Mouse (Mus musculus) adrenal gland (tissue): Measurements from ENCODE around the gene Rnf123.
"Not testable (repeated sequence)": the region's sequence is repeated elsewhere in the genome, so short reads cannot be mapped to it uniquely, and the experiment has no call there.

Experiments
- intact Hi-C: fragments of 180-260 bp; cut with DNase I; formaldehyde crosslinking; loops from one replicate; pipeline ENCODE4 v1.15.1; 2025
- microRNA-seq, 2 experiments: library from miRNA; unstranded; fragments of <30 nt; microRNA quantifications; one replicate each; pipeline ENCODE4; 2019

Rnf123 gene

DNA sequence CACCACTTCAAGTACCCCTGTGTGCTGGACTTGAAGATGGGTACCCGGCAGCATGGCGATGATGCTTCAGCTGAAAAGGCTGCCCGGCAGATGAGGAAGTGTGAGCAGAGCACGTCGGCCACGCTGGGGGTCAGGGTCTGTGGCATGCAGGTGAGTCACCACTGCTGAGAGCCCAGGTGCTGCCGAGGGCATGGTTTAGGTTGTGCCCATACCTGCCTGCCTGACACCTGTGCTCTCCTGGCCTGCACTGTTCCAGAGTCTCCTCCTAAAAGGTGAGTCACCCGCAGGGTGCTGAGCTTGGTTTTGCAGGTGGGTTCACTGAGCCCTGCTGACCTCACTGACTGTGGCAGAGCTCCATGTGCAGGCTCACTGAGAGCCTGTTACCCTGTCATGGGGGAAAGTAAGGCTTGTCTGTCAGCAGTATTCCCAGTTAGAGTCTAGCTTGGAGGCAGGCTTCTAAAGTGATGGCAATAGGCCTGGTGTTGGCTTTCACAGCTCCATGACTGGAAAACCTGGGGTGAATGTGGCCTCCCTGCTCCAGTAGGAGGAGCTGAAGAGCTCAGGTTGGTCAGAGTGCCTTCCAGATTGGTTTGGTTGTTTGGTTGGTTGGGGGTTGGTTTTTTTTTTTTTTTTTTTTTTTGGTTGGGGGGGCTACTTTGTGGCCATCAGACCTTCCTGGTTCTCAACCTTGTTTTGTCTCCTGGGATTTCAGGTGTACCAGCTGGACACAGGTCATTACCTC is 38.2 kb downstream of the Rnf123 start:
- intact Hi-C loops = loop anchor here (5.0 kb wide), 1 partner anchor 43 kb away; the partner anchor contains the start of gene Ip6k1

DNA sequence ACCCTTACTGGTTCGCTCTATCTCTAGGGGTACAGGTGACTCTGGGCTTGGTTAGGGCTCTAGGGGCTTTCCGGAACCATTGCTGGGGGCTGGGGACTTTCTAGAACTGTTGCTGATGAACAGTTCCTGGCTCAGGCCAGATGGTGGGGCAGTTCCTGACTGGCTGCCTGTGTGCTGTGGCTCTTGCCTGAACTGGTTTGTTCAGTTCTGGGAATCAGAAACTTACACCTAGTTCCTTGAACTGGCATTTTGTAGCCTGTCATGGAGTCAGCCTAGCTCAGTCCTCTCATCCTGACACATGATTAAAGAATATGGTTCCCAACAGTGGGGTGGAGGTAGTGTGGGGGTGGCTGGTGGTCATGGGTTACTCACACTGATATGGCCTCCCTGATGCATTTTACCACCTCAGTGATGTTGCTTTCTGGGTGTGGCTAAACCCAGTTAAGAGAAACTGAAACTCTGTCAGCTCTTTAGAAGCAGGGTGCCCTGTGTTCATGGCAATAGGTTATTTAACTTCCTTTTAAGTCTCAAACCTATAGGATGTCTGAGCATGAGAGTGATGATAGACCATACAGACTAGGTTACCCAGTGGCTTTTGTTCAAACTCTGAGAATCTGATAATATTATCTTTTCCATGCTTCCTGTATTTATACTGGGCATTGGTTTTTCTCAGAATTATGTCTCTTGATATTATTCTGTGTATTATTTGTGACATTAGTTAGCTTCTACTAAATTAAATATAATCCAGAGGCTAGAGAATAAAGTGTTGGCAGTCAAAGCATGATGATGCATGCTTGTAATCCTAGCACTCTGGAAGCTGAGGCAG is 47.6 kb downstream of the Rnf123 start:
- intact Hi-C loops = no loop called here

DNA sequence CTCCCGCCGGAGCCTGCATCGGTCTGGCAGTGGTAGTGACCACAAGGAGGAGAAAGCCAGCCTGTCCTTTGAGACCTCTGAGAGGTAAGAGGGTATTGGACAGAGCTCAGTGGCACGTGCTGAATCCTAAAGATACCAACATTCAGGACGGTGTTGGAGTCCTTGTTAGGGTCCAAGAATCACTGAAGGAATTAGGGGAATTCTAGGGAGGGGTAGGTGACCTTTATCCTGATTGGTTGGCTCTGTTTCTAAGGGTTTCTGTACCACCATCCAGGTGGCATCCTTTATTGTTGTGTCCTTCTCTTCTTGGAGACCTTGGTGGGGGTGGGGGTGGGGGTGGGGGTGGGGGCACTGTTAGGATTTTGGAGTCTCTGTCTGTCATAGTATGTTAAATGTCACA is 51.0 kb downstream of the Rnf123 start:
- intact Hi-C loops = no loop called here

DNA sequence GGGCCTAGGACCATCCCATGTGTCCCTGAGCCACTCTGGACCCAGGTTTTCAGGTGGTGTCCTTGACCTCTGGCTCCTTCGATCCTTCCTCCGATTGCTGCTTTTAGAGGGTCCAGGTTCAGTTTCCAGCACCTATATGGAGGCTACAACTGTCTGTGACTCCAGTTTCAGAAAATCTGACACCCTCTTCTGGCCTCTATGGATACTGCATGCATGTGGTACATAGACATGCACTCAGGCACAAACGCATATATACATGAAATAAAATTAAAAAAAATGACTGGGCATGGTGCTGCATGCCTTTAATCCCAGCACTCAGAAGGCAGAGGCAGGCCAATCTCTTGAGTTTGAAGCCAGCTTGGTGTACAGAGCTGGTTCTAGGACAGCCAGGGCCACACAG is 55.3 kb downstream of the Rnf123 start:
- intact Hi-C loops = no loop called here

DNA sequence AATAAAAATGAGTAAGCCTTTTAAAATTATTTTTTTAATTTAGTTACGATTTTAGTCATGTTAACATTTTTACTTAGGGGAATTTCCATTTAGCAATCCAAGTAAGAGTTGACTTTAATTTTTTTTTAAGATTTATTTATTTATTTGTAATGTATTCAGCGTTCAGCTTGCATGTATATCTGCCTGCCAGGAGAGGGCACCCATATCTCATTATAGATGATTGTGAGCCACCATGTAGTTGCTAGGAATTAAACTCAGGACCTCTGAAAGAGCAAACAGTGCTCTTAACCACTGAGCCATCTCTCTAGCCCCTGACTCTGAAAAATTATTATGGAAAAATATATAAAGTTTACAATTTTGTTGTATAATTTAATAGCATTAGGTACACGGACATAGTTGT is 56.6 kb downstream of the Rnf123 start:
- intact Hi-C loops = no loop called here

DNA sequence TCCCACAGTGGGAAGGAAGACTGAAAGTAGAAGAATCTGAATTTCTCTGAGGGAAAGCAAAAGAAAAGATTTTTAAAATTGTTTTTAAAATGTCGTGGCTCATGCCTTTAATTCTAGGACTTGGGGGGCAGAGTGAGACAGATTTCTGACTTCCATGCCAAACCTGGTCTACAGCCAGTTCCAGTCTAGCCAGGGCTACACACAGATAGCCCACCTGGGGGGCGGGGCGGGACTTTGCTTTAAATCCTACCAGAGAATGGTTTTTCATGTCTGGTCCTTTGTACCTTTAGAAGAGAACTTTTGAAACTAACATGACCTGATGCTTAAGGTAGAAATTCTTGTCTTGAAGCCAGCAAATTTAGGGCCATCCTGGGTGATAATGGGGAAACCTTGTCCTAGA is 59.9 kb downstream of the Rnf123 start:
- intact Hi-C loops = no loop called here

DNA sequence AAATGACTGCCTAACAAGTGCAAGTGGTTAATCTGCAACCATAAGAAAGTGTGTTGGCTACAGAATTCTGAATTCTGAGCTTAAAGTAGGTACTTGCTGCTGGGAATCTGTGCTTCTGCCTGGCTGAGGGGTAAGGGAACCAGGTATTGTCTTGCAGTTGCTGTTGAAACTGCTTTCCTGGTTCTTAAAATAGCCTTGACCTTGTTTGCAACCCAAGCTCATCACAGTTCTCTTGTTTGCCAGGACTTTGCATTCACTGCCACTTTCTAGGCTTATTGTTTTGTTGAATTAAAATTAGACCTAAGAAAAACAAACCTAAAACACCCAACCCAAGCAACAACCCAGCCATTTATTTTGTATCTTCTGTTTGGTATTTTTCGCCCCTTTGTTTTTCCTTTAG is 62.4 kb downstream of the Rnf123 start:
- intact Hi-C loops = no loop called here

DNA sequence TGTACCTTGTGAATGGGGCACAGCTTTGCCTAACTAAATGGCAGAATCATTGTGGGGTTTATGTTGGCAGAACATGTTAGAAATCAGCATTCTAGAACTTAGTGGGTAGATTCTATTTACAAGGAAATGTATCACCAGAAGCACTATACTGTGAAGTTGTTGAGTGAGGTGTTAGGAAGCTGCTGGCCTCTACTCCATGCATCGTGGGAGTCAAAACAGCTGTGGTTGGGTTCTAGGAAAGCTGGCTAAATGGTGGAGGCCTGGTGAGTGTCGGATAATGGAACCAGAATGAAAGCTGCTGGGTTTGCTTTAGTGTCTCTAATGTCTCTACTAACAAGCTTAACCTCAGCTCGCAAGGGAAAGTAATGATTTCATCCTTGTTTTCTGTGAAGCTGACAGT is 66.0 kb downstream of the Rnf123 start:
- intact Hi-C loops = no loop called here

DNA sequence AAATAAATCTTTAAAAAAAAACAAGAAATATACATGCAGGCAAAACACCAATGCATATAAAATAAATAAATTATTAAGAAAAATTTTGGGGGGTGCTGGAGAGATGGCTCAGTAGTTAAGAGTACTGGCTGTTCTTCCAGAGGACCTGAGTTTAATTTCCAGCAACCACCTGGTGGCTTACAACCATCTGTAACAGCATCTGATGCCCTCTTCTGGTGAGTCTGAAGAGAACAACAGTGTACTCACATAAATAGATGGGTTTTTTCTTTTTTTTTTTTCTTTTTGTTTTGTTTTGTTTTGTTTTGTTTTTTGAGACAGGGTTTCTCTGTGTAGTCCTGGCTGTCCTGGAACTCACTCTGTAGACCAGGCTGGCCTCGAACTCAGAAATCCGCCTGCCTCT is 69.6 kb downstream of the Rnf123 start:
- intact Hi-C loops = not testable (repeated sequence)

DNA sequence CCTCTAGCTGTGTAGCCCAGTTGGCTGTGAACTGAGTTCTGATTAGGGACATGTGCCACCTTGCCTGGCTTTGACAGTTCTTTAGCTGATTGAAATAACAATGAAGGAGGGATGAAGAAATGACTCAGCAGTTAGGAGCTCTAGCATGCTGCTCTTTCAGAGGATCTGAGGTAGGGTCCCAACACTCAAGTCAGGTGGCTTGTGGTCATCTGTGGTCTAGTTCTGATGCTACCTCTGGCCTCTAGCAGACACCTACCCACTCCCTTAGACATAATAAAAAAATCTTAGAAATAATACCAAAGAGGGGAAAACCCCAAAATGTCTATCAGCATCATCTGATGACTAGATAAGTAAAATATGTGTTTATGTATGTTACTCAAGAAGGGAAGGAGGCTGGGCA is 72.8 kb downstream of the Rnf123 start:
- intact Hi-C loops = no loop called here

DNA sequence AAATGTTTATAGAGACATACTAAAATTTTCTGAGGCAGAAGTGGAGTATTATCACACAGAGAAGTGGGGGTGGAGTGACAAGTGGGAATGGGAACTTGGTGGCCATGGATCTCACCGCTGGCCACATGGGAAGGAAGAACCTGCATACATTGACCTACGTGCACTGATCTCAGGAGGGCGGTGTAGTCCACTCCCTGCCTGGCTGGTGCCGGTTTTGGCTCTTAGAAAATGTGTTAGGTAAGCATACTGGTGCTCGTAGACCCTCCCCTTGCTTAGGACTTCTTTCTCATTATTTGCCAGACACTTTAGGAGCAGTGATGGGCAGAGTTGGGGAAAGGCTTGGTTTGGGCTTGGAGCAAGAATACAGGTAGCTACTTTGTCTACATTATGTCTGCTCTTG is 75.1 kb downstream of the Rnf123 start:
- intact Hi-C loops = no loop called here

DNA sequence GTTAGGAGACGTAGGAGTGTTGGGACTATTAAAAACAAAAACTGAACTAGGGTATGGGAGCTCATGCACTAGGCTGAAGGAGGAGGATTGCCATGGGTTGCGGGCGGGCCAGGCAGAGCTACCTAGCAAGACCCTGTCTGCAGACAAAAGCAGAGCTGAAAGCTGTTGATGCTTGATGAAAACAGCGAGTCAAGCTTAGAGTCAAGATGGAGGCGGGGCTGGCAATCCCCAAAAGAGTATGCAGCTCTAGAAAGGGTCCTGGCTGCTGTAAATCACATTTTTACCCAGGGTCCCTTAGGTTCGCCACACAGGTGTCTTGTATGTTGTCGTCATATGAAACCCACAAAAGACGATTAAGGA is 79.6 kb downstream of the Rnf123 start:
- intact Hi-C loops = loop anchor here (5.0 kb wide), 2 partner anchors 41 to 44 kb away; partner anchors contain the start of gene Gmppb

DNA sequence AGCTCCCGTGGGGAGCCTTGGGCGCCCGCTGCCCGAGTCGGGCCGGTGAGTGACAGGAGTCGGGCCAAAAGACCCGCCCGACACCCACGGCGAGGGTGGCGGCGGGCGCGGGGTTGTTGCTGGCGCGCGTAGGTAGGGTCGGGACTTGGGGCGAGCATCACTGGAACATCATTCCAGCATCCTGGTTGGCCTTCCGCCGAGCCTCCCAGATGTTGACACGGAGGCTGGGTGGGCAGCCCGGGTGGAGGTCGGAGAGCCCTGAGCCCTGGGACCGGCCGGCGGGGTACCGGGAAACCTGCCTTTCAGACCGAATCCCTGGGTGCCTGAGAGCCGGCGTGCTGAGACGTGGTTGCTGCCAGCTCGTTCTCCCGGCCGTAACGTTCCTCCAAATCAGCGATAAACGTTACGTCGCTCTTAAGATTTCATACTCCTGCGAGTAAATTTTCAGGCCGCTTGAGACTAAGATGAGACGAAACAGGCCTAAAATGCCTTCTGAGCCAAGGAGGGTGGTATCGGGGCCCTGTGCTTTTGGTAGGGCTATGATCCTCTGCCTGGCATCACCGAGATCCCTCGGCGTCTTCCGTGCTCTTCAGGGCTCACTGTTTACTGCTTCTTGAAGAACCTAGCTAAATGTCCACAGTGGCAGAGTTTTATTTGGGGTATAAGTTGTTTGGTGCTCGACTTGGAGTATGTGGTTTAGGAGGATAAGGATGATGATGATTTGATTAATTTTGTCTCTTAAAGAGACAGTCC is 80.2 kb downstream of the Rnf123 start:
- intact Hi-C loops = loop anchor here (5.0 kb wide), 2 partner anchors 41 to 44 kb away; partner anchors contain the start of gene Gmppb

DNA sequence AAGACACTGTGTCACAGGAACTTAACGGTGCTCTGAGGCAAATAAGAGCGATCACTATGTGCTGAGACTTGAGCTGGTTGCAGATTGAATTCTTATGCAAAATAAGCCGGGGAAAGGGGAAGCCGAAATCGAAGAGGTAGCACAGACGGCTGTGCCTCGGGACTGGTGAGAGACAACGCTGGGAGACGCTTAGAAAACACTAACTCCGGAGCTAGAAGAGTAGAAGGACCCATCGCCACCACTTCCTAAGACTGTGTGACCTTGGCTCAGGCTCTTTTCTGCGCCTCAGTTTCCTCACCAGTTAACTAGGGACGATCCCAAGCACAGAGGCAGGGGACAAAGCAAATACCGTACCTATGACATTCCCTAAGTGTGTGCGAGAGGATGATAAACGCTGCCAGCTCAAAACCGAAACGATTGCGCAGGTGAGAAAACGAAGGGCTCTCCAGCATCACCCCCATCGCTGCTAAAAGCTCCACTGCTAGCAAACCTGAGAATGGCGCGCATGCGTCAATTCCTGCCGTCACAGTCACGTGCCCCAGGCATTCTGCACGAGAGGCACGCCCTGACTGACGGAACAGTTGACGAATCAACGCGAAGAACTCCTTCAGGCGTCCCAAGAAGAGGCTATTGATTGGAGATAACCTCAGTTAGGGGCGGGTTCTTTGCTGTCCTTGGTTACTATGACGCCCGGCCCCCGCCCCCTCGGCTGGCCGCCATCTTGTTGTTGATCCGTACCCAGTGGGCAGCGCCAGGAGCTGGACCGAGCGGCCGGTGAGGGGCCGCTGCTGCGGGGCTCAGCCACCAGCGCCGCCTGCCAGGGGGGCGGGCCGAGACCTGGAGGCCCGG is 81.0 kb downstream of the Rnf123 start, which contains the start of gene Ip6k1:
Gene Ip6k1, plus strand, starts transcription at position 580 of the 849 bp plus-strand sequence.
- intact Hi-C loops = loop anchor here (5.0 kb wide), 2 partner anchors 40 to 45 kb away; partner anchors contain the start of gene Gmppb

Small RNA genes within 50 kb of the gene (microRNA-seq; reads per million reads assigned to microRNA genes)
- gene Gm47303 (0 reads per million in 2 experiments), gene Mir7088 (0 reads per million in 2 experiments)
